Mouse (Mus musculus) embryonic fibroblast, embryonic 13.5 days (primary cell): Measurements from ENCODE around the gene Srsf1.

Experiments
- CTCF ChIP-seq: IDR thresholded peaks from 2 replicates; pipeline ENCODE4 v1.5.1; 2011; ENCODE audit warnings: mild to moderate bottlenecking, control low read depth, low read length, moderate library complexity, borderline replicate concordance; ENCODE audit not compliant: insufficient read depth
- POLR2A ChIP-seq: IDR thresholded peaks from 2 replicates; pipeline ENCODE4 v1.6.1; 2011; ENCODE audit warnings: low read depth, mild to moderate bottlenecking, control low read depth, low read length, moderate library complexity

- no peak for TF ChIP-seq CTCF
- TF ChIP-seq POLR2A = no peak
Observed at GRCm38 (mm10) chr11:88071113-88071512, 23.9 kb downstream of the Srsf1 start.
